Mouse (Mus musculus) heart, embryonic 16.5 days (tissue): ENCODE measurements at regions not wholly inside any gene's neighbourhood (a gene's known extent, or its start where the extent isn't known, plus 50 kb on each side); places are given as distances from the start of the nearest gene placed in this dataset.

Source experiments
- ATAC-seq: fragments of 200-750 bp; cut with Nextera tagmentation; replicated peaks from 2 replicates; pipeline ENCODE4 v1.8.0; 2017; ENCODE audit warnings: moderate number of reproducible peaks; ENCODE audit not compliant: insufficient read depth, low FRiP score; ENCODE audit errors: extremely low read depth
- H3K27ac ChIP-seq: fragments of 300-500 bp; sonication (generic); 2 replicates; pipeline ENCODE4 v1.5.1; 2014; ENCODE audit warnings: mild to moderate bottlenecking, low read length, control low read depth, moderate library complexity
- H3K27me3 ChIP-seq: fragments of 300-500 bp; sonication (generic); 2 replicates; pipeline ENCODE4 v1.6.1; 2014; ENCODE audit warnings: low read length, mixed read lengths; ENCODE audit not compliant: control insufficient read depth, insufficient read depth
- H3K36me3 ChIP-seq: fragments of 300-500 bp; sonication (generic); 2 replicates; pipeline ENCODE4 v1.6.1; 2014; ENCODE audit not compliant: control insufficient read depth, insufficient read depth
- H3K4me1 ChIP-seq: fragments of 300-500 bp; sonication (generic); 2 replicates; pipeline ENCODE4 v1.6.1; 2014; ENCODE audit warnings: low read length, mixed read lengths; ENCODE audit not compliant: control insufficient read depth, insufficient read depth
- H3K4me2 ChIP-seq: fragments of 300-500 bp; sonication (generic); 2 replicates; pipeline ENCODE4 v1.6.1; 2014; ENCODE audit warnings: low read depth, mild to moderate bottlenecking, control low read depth, low read length
- H3K4me3 ChIP-seq: fragments of 300-500 bp; sonication (generic); 2 replicates; pipeline ENCODE4 v1.5.1; 2014; ENCODE audit warnings: mild to moderate bottlenecking, control low read depth, low read length
- H3K9ac ChIP-seq: fragments of 300-500 bp; sonication (generic); 2 replicates; pipeline ENCODE4 v1.6.1; 2014; ENCODE audit warnings: low read length, control low read depth
- H3K9me3 ChIP-seq: fragments of 300-500 bp; sonication (generic); replicated peaks from 2 replicates; pipeline ENCODE4 v1.6.1; 2016; ENCODE audit warnings: low read length; ENCODE audit not compliant: control insufficient read depth
- WGBS: fragments of 180-500 bp; shearing (Covaris S2); extraction: QIAGEN DNeasy Blood & Tissue Kit; methylation state at CpG from one replicate; pipeline ENCODE4 v1.1.7; 2014; 5-methylcytosine and 5-hydroxymethylcytosine counted together

GRCm38 (mm10) chr4:7222922-7223321 is 1015.9 kb downstream of the Car8 start:
- Histone ChIP-seq H3K4me3 (no peak overlapping the region), H3K36me3 (no peaks in the 10 kb centered on the region), H3K9ac (no peak overlapping the region), H3K27ac (no peak overlapping the region), H3K9me3 (no peaks in the 10 kb centered on the region), H3K4me2 (no peak overlapping the region), H3K27me3 (no peaks in the 10 kb centered on the region), H3K4me1 (no peaks in the 10 kb centered on the region)
- ATAC-seq = no peak
- 87% methylated on average over 3 of the region's 3 CpGs for WGBS

GRCm38 (mm10) chr4:7220426-7220825 is 1018.4 kb downstream of the Car8 start:
- Histone ChIP-seq H3K4me3 (no peak overlapping the region), H3K27me3 (no peaks in the 10 kb centered on the region), H3K36me3 (no peaks in the 10 kb centered on the region), H3K27ac (no peak overlapping the region), H3K9me3 (no peaks in the 10 kb centered on the region), H3K4me1 (no peaks in the 10 kb centered on the region), H3K9ac (no peak overlapping the region), H3K4me2 (no peak overlapping the region)
- no peak for ATAC-seq

GRCm38 (mm10) chr4:7215048-7216030 is 1023.5 kb downstream of the Car8 start:
- H3K4me2 ChIP-seq = no peak overlapping the region
- no peaks in the 10 kb centered on the region for H3K27me3 ChIP-seq
- no peaks in the 10 kb centered on the region for H3K36me3 ChIP-seq
- no peak for ATAC-seq
- H3K4me3 ChIP-seq = no peak overlapping the region
- H3K4me1 ChIP-seq = no peaks in the 10 kb centered on the region
- H3K9ac ChIP-seq = no peak overlapping the region
- no peak overlapping the region for H3K27ac ChIP-seq
- no peaks in the 10 kb centered on the region for H3K9me3 ChIP-seq
- WGBS = 90% methylated on average over 5 of the region's 5 CpGs

- ATAC-seq = no peak
- no peaks in the 10 kb centered on the region for H3K36me3 ChIP-seq
- no peak overlapping the region for H3K27ac ChIP-seq
- no peaks in the 10 kb centered on the region for H3K27me3 ChIP-seq
- no peaks in the 10 kb centered on the region for H3K9me3 ChIP-seq
- WGBS = 87% methylated on average over 1 of the region's 1 CpGs
- H3K4me3 ChIP-seq = no peak overlapping the region
- no peak overlapping the region for H3K9ac ChIP-seq
- no peak overlapping the region for H3K4me2 ChIP-seq
- no peaks in the 10 kb centered on the region for H3K4me1 ChIP-seq
Observed at GRCm38 (mm10) chr4:7206987-7207386, 1031.9 kb downstream of the Car8 start.

GRCm38 (mm10) chr4:7201816-7202215 is 1037.0 kb downstream of the Car8 start:
- WGBS = 52% methylated on average over 2 of the region's 2 CpGs

GRCm38 (mm10) chr4:7199941-7200340 is 1038.9 kb downstream of the Car8 start:
- no peak overlapping the region for H3K9ac ChIP-seq
- no peak overlapping the region for H3K27ac ChIP-seq
- no peak overlapping the region for H3K4me2 ChIP-seq
- H3K4me3 ChIP-seq = no peak overlapping the region
- H3K27me3 ChIP-seq = no peaks in the 10 kb centered on the region
- ATAC-seq = no peak
- no peaks in the 10 kb centered on the region for H3K9me3 ChIP-seq
- H3K36me3 ChIP-seq = no peaks in the 10 kb centered on the region
- 81% methylated on average over 2 of the region's 2 CpGs for WGBS
- no peaks in the 10 kb centered on the region for H3K4me1 ChIP-seq

More at GRCm38 (mm10) chr4:7201816-7202215, 1037.0 kb downstream of the Car8 start:
- no peaks in the 10 kb centered on the region for H3K4me1 ChIP-seq
- no peak overlapping the region for H3K4me2 ChIP-seq
- H3K9me3 ChIP-seq = no peaks in the 10 kb centered on the region
- H3K27ac ChIP-seq = no peak overlapping the region
- H3K9ac ChIP-seq = no peak overlapping the region
- H3K36me3 ChIP-seq = no peaks in the 10 kb centered on the region
- no peak overlapping the region for H3K4me3 ChIP-seq
- no peaks in the 10 kb centered on the region for H3K27me3 ChIP-seq
- ATAC-seq = no peak

GRCm38 (mm10) chr4:7199052-7199451 is 1039.8 kb downstream of the Car8 start:
- no peaks in the 10 kb centered on the region for H3K36me3 ChIP-seq
- H3K27me3 ChIP-seq = no peaks in the 10 kb centered on the region
- H3K4me2 ChIP-seq = no peak overlapping the region
- H3K9ac ChIP-seq = no peak overlapping the region
- no peak overlapping the region for H3K27ac ChIP-seq
- WGBS = 67% methylated on average over 2 of the region's 2 CpGs
- no peaks in the 10 kb centered on the region for H3K9me3 ChIP-seq
- ATAC-seq = no peak
- no peaks in the 10 kb centered on the region for H3K4me1 ChIP-seq
- H3K4me3 ChIP-seq = no peak overlapping the region

GRCm38 (mm10) chr4:7196570-7196969 is 1042.3 kb downstream of the Car8 start:
- ATAC-seq = no peak
- Histone ChIP-seq H3K27me3 (no peaks in the 10 kb centered on the region), H3K9me3 (no peaks in the 10 kb centered on the region), H3K36me3 (no peaks in the 10 kb centered on the region), H3K9ac (no peak overlapping the region), H3K4me2 (no peak overlapping the region), H3K27ac (no peak overlapping the region), H3K4me1 (no peaks in the 10 kb centered on the region), H3K4me3 (no peak overlapping the region)
- WGBS = 73% methylated on average over 3 of the region's 3 CpGs

- 79% methylated on average over 1 of the region's 1 CpGs for WGBS
- H3K27me3 ChIP-seq = no peaks in the 10 kb centered on the region
- H3K4me2 ChIP-seq = no peak overlapping the region
- ATAC-seq = no peak
- no peak overlapping the region for H3K27ac ChIP-seq
- H3K9ac ChIP-seq = no peak overlapping the region
- H3K9me3 ChIP-seq = no peaks in the 10 kb centered on the region
- no peaks in the 10 kb centered on the region for H3K36me3 ChIP-seq
- H3K4me1 ChIP-seq = no peaks in the 10 kb centered on the region
- H3K4me3 ChIP-seq = no peak overlapping the region
Observed at GRCm38 (mm10) chr4:7195619-7196018, 1043.2 kb downstream of the Car8 start.
